Mouse (Mus musculus) cerebral cortex, adult 2 months (tissue): ENCODE results near the gene Zyg11b.

ENCODE experiments used
- WGBS: fragments of 180-500 bp; shearing (Covaris S2); methylation state at CpG from one replicate; pipeline ENCODE4 v1.1.7; 2018; 5-methylcytosine and 5-hydroxymethylcytosine counted together

Gene Zyg11b

DNA sequence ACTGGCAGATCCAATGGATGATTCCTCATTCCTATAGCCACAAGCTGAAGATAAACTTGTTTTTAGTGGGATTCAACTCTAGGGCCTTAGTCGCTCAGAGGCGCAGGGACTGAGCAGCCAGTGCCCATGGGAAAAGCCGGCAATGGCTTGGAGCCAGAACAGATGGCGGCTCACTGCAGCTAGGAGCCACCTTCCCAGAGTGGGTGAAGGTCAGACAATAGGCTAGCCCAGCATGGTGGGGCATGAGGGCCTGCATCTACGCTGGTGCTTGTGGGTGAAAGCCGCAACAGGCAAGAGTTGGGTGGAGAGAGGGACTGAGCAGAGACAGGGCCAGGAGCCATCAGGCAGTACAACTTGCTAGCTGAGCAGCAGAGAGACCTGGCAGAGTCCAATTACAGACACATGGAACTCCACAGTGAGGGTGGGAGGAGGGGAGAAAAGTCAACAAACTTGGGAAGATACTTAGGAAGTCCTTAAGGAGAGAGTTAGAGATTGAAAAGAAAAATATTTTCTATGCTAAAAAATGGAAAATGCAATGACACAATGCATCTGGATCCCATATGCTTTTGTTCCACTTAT, 104.5 kb downstream of the Zyg11b start:
- 72% methylated on average over 6 of the region's 6 CpGs for WGBS

DNA sequence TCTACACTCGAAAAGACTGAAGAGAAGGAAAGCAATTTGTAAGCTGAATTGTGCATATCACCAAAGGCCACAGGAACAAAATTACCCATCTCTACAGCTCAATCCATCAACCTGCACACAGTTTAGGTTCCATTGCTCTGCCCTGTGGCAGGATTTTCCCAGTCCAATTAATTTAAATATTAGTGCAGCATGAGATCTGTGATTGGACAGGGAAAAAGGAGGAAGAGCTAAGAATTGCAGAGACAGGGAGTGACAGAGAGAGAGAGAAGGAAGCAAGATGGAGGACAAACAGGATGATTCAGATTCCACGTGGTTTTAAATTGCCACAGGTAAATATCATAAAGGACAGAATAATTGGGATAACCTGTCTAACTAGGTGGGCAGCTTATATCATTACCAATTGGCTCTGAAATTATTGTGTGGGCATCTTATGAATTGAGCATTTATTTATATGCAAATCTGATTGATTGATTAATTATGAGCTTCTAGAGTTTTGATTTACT, 108.0 kb downstream of the Zyg11b start:
- WGBS, result 84% methylated on average over 2 of the region's 2 CpGs

DNA sequence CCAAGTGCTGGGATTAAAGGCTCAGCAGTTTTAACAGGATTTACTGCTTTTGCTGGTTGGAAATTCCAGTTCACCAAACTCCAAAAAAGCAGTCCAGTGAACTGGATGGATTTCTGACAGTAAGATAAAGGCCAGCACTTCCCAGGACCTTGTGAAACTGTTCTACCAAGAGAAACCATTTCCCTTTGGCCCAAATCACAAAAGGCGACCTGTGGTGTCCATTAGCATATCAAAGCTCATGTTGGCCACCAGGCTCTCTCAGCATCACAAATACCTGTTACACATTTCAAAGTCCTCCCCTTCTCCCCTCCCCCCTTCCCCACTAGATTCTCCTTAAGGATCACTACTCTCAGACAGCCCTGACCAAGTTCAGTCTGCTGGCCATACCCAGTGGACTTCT, 118.6 kb downstream of the Zyg11b start:
- 74% methylated on average over 1 of the region's 1 CpGs for WGBS
